Mouse (Mus musculus) liver, embryonic 16.5 days (tissue): Measurements from ENCODE around the gene Ssbp1. TPM values are rescaled to one million over a fixed set of nuclear protein-coding genes. Genes with fewer than 3 reads are reported as not detected.

ENCODE experiments used
- ATAC-seq: fragments of 200-750 bp; cut with Nextera tagmentation; 2 replicates; pipeline ENCODE4 v1.8.0; 2017; ENCODE audit warnings: low read depth, mild to moderate bottlenecking, moderate number of reproducible peaks, moderate library complexity
- H3K27ac ChIP-seq: fragments of 300-500 bp; sonication (generic); 2 replicates; pipeline ENCODE4 v1.5.1; 2014; ENCODE audit warnings: mild to moderate bottlenecking, low read length
- H3K27me3 ChIP-seq: fragments of 300-500 bp; sonication (generic); 2 replicates; pipeline ENCODE4 v1.6.1; 2014; ENCODE audit warnings: low read depth, low read length, mixed read lengths; ENCODE audit not compliant: control insufficient read depth, insufficient read depth
- H3K36me3 ChIP-seq: fragments of 300-500 bp; sonication (generic); 2 replicates; pipeline ENCODE4 v1.6.1; 2014; ENCODE audit warnings: mild to moderate bottlenecking; ENCODE audit not compliant: control insufficient read depth, insufficient read depth
- H3K4me1 ChIP-seq: fragments of 300-500 bp; sonication (generic); 2 replicates; pipeline ENCODE4 v1.6.1; 2014; ENCODE audit warnings: low read depth, low read length, mixed read lengths; ENCODE audit not compliant: control insufficient read depth
- H3K4me2 ChIP-seq: fragments of 300-500 bp; sonication (generic); 2 replicates; pipeline ENCODE4 v1.6.1; 2014; ENCODE audit warnings: low read depth, low read length, mixed read lengths
- H3K4me3 ChIP-seq: fragments of 300-500 bp; sonication (generic); 2 replicates; pipeline ENCODE4 v1.5.1; 2014; ENCODE audit warnings: low read depth, mild to moderate bottlenecking, low read length
- H3K9ac ChIP-seq: fragments of 300-500 bp; sonication (generic); 2 replicates; pipeline ENCODE4 v1.6.1; 2014; ENCODE audit warnings: low read depth, low read length
- H3K9me3 ChIP-seq: fragments of 300-500 bp; sonication (generic); replicated peaks from 2 replicates; pipeline ENCODE4 v1.6.1; 2016; ENCODE audit warnings: low read length; ENCODE audit not compliant: control insufficient read depth
- WGBS: fragments of 180-500 bp; shearing (Covaris S2); extraction: QIAGEN DNeasy Blood & Tissue Kit; methylation state at CpG from one replicate; pipeline ENCODE4 v1.1.7; 2014; ENCODE audit not compliant: insufficient replicate concordance; 5-methylcytosine and 5-hydroxymethylcytosine counted together
- polyA plus RNA-seq: library from polyadenylated mRNA; unstranded; fragments of >200 nt; fragmentation: Nextera tagmentation; extraction: Ambion mirVana; gene quantifications from 2 replicates; pipeline ENCODE4 v1.2.1, GENCODE M21; 2015

The Ssbp1 gene
- polyA plus RNA-seq, 1 experiment from 2014 or later, result 46.8 TPM

DNA sequence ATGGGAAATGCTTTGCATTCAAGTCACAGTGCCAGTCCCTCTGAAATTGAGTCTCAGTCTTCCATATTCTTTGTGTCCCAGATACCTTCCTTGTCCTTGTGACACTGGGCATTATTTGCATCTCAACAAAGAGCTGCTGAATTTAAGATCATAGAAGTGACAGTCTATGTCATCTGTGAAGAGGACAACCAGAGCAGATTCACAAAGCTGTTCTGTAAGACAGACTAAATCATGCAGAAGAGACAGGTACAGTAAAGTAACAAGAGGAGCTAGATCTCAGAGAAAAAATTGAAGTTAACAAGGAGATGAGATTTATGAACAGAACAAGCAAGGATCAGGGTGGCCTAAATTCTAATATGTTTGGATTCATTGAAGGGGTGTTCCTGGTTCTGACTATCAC, 19.8 kb downstream of the Ssbp1 start, which contains the start of gene Tas2r137:
Gene Tas2r137, plus strand, starts transcription at position 301 of the 400 bp plus-strand sequence.
- Histone ChIP-seq H3K4me1 (no peaks in the 10 kb centered on the region), H3K27me3 (no peaks in the 10 kb centered on the region), H3K4me3 (no peak within 1 kb of the TSS), H3K27ac (no peak within 1 kb of the TSS), H3K4me2 (no peak within 1 kb of the TSS), H3K9me3 (no peaks in the 10 kb centered on the region), H3K36me3 (no peaks in the 10 kb centered on the region), H3K9ac (no peak within 1 kb of the TSS)
- no peak for ATAC-seq

DNA sequence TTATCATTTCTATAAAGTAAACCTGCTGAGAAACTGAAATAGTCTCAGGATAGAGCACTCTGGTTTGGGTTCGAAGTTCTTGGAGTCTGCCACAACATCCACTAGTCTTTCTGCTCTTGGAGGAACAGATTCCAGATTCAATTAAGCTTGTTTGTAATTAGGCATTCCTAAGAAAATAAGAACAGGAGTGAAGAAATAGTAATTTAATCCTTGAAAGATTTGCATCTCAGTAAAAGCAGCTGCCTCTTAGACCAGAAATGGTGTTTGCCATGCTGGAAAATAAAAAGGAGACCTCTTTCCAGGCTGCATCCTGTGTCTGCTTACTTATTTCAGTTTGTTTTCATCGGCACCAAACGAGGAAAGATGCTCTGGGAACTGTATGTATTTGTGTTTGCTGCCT, 22.1 kb downstream of the Ssbp1 start, which contains the start of gene Tas2r108:
Gene Tas2r108, plus strand, starts transcription at position 301 of the 400 bp plus-strand sequence.
- H3K4me1 ChIP-seq, result no peaks in the 10 kb centered on the region
- H3K4me3 ChIP-seq, result no peak within 1 kb of the TSS
- H3K27me3 ChIP-seq, result no peaks in the 10 kb centered on the region
- 59% methylated on average over 3 of the region's 3 CpGs for WGBS
- no peak within 1 kb of the TSS for H3K4me2 ChIP-seq
- no peak within 1 kb of the TSS for H3K27ac ChIP-seq
- no peak for ATAC-seq
- no peaks in the 10 kb centered on the region for H3K36me3 ChIP-seq
- H3K9me3 ChIP-seq, result no peaks in the 10 kb centered on the region
- no peak within 1 kb of the TSS for H3K9ac ChIP-seq

DNA sequence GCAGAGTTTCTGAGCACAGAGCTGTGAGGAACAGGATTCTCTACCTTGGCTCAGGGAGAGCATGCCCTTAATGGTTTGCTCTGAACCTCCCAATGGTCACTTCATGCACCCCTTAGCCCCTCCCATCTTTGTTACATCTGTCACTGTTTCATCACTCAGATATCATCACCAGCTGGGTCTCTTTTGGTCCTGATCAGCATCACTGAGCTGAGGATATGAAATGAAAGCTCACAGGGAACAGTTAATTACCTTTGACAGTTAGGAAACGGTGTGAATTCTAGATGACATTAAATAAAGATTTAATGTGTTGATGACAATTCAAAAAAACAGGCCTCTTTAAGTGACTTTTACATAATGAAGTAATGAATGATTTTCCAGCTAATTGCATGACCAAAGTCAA, 48.3 kb downstream of the Ssbp1 start, which contains the start of gene Prss37:
Gene Prss37, minus strand, starts transcription at position 101 of the 400 bp plus-strand sequence.
- H3K36me3 ChIP-seq, result no peaks in the 10 kb centered on the region
- no peak within 1 kb of the TSS for H3K9ac ChIP-seq
- H3K4me1 ChIP-seq, result no peaks in the 10 kb centered on the region
- no peak for ATAC-seq
- 68% methylated on average over 1 of the region's 1 CpGs for WGBS
- no peak within 1 kb of the TSS for H3K4me2 ChIP-seq
- no peaks in the 10 kb centered on the region for H3K9me3 ChIP-seq
- H3K4me3 ChIP-seq, result no peak within 1 kb of the TSS
- H3K27me3 ChIP-seq, result no peaks in the 10 kb centered on the region
- H3K27ac ChIP-seq, result no peak within 1 kb of the TSS

Other genes with a start within 250 kb of the Ssbp1 start
- gene Agk, start 146.2 kb upstream of the Ssbp1 start, polyA plus RNA-seq, result 11.0 and 11.4 TPM in 2 replicates
- gene E330009J07Rik, start 35.2 kb upstream of the Ssbp1 start, polyA plus RNA-seq, result 1.3 and 2.1 TPM in 2 replicates
- not detected in 2 replicates for gene Wee2, start 32.3 kb upstream of the Ssbp1 start, polyA plus RNA-seq
- not detected in 2 replicates for gene Tas2r137, start 19.9 kb downstream of the Ssbp1 start, polyA plus RNA-seq
- not detected in 2 replicates for gene Tas2r108, start 22.2 kb downstream of the Ssbp1 start, polyA plus RNA-seq
- not detected in 2 replicates for gene Prss37, start 48.2 kb downstream of the Ssbp1 start, polyA plus RNA-seq
- 0.02 TPM in 1 of 2 replicates, not detected in the other for gene Olfr461, start 83.7 kb downstream of the Ssbp1 start, polyA plus RNA-seq
- gene Olfr460, start 98.1 kb downstream of the Ssbp1 start, polyA plus RNA-seq, result not detected in 2 replicates
- 9.7 and 10.1 TPM in 2 replicates for gene Clec5a, start 114.5 kb downstream of the Ssbp1 start, polyA plus RNA-seq
- gene Tas2r138, start 142.0 kb downstream of the Ssbp1 start, polyA plus RNA-seq, result not detected in 2 replicates
- 3.6 and 3.8 TPM in 2 replicates for gene Mgam, start 157.5 kb downstream of the Ssbp1 start, polyA plus RNA-seq